Mouse (Mus musculus) layer of hippocampus, adult 18-20 months (tissue): ENCODE results near the gene Cngb1. TPM values are rescaled to one million over a fixed set of nuclear protein-coding genes. Genes with fewer than 3 reads are reported as not detected.

Source experiments
- DNase-seq, 2 experiments: peaks; one replicate each; pipeline ENCODE4 v3.0.0; 2022; ENCODE audit warnings: low spot score in 2 of 2
- total RNA-seq, 2 experiments: library from RNA; stranded (reverse); gene quantifications; 2 replicates each; pipeline ENCODE4 v1.2.3; 2021

Cngb1 gene
- total RNA-seq, 2 experiments from 2014 or later, result 0.76 to 0.79 TPM

DNA sequence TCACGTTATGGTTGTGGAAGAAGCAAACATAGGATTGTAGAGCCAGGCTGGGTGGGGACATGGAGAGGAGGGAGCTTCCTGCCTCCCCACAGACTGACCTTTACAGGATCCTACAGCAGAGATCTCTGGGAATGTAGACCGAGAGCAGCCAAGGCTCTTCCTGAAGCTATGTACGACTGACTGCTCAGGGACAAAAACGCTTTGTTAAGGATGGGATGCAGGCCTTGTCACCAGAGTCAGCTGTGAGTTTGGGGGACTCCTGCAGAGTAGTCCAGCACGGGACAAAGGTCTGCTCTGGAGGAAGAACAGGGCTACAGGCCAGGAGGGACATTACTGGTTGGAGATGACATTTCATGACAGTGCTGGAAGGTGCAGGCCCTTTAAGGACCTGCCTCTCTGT lies 18.3 kb upstream of the Cngb1 start:
- no peak for DNase-seq

DNA sequence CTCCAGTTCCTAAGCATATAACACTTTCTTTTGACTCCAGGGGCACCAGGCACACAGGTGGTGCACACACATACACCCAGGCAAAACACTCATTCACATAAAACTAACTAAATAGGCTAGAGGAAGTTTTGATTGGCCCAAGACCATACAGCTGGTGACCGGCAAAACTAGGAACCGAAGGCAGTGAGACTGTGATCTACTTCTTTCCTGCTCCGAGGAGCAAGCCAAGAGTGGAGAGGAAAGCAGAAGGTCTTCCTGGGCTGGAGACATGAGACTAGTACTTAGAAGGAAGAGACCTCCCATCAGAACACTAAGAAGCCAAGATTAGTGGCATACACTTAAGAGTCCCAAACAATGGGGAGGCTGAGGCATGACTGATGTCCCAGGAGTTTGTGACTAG lies 16.8 kb upstream of the Cngb1 start:
- no peak for DNase-seq

DNA sequence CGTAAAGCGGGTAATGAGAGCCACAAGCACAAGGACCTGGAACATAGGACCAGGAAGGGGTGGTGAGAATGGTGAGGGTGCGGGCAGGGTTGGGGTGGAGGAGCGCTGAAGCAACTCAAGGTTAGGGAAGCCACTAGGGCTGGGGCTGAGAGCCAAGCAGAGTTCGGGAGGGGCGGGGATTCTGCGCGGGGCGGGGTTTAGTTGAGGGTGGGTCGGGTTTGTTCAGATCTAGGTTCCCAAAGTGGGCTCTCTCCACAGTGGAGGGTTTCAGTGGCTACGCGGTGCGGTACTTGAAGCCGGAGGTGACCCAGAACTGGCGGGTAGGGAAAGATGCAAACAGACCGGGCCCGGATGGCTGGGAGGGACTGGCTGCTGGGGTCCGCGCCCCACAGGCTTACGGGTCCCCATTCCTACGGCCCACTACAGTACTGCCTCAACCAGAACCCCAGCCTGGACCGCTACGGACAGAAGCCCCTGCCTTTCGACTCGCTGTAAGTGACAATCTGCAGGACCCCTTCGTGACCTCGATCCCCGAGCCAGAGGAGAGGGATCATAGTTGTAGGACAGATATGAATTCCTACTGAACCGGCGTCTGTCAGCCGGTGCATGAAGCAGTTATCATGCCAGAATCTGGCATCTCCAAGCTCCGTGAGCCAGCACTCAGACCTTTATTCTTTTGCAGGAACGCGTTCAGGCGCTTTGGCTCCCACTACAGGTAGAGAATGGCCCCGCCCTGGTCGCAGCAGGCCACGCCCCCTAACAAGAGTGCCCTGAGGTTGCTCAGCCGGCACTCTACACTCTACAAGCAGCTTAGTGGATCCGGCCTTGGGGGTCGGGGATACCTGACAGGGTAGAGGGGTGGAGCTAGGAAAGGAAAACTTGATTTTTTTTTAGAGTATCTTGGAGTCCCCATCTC lies 14.1 kb upstream of the Cngb1 start:
- DNase-seq, result no peak

DNA sequence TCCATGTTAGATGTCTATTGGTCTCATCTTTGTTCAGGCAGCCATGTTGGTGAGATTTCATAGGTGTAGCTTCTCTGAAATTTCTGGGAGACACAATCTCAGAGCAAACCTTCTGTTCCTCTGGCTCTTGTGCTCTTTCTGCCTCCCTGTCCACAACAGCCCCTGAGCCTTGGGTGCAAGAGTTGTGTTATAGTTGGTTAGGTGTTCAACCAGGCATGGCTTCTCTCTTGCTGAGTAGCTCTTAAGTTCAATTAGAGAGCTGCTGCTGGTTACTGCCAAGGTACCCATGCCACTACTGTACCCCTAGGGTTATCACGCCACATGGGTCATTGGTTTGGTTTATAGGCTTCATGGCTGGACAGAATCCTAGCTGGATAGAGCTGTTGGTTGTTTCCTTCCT lies 9.0 kb upstream of the Cngb1 start:
- DNase-seq, result no peak

DNA sequence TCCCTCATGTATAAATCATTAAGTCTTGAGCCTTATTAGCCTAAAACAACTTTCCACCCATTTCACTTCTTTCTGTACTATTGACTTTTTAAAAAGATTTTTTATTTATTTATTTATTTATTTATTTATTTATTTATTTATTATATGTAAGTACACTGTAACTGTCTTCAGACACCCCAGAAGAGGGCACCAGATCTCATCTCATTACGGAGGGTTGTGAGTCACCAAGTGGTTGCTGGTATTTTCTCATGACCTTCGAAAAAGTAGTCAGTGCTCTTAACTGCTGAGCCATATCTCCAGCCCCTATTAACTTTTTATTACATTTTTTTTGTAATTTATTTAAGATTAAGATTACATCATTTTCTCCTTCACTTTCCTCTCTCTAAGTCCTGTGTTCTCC lies 8.3 kb upstream of the Cngb1 start:
- no peak for DNase-seq

DNA sequence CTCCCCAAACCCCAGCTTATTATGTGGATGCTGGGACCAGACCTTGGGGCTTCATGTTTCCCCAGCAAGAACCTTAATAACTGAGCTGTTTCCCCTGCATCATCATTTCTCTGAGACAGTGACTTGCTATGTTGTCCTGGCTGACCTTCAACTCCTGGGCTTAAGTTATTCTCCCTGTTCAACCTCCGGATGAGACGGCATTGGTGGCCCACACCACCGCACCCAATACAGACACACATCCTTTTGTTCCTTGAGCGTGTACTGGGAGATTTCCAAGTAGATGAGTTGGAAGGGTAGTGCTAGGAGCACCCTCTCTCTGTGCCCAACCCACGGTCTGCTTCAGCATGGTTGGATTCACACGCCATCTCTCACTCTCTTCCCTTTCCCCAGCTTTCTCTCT lies 7.5 kb upstream of the Cngb1 start:
- DNase-seq, result no peak

DNA sequence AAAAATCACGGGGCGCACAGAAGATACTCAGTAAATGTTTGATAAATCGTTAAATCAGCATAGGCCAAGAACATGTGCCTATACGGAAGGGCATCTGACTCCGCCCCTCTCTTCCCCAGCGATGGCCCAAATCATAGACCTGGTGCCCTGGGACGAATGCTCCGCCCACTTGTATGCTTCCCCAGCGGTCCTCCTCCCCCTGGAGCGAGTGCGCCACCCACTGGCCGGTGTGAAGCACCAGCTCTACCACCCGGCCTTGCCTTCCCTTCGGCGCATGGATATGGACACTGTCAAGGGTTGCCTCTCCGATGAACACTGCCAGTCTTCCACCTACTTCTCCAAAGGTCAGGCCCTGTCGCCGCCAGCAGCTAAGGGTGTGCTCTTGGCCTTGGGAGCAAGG lies 6.5 kb upstream of the Cngb1 start:
- no peak for DNase-seq

DNA sequence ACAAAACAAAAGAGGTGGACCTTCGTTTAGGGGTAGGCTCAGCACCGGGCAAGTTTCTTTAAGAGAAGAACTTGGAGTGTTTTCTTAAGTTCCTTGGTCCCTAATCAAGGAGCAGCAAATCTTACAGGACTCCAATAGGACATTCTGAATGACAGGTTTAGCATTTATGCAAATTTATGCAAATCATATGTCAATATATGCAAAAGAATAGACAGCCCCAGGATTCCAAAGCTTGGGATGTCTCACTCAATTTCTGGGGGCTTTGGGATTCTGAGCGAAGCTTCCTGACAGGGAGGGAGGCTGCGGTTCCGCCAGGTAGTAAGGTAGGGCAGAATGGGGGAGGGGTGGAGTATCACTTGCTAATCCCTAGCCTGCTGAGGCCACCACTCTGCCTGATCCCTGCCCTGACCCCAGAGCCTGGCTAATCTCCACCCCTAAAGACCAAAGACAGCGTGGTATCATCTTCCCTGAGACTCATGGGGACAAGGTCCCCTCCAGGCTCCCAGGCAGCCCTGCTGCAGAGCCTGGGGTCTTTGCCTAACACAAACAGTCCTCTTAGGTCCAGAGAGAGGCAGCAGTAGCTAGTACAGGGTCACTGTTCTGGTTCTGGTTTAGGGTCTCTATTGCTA lies 4.1 kb upstream of the Cngb1 start, which contains the start of gene Tepp:
TSS of gene Tepp (plus strand) at position 225 of the 629 bp plus-strand sequence.
- no peak for DNase-seq

DNA sequence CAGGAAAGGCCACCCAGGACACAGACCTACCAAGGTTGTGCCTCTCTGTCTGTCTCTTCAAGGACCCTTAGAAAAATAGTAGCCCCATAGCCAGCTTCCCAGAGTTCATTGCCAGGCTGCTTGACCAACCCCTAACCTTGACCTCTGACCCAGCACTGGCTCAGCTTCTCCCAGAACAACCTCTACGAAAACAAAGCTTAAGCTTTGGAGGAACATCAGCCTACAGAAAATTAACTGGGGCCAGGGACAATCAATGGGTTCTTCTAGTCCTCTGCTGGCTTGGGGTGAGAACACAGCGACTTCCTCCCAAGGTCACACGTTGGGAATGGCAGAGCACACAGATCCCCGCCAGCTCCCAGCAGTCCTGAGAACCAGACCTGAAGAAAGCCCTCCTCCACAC lies 859 bp downstream of the Cngb1 start:
- DNase-seq, result no peak

DNA sequence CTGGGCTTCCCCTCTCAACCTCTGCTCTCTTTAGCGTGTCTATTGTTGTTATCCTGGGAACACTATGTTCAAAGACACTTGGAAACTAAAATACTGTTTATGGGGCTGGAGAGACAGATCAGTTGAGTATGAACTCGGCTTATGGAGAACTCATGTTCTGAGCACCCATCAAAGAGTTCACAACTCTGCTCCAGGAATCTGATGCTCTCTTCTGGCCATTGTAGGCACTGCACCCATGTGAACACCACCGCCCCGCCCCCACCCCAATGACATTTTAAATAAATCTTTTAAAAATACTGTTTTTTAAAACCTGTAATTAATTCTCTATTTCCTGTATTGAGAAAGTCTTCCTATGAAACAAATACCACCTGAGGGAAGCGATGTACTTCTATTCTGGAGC lies 4.0 kb downstream of the Cngb1 start:
- DNase-seq, result peak in 1 of 2 experiments; percentile 24

DNA sequence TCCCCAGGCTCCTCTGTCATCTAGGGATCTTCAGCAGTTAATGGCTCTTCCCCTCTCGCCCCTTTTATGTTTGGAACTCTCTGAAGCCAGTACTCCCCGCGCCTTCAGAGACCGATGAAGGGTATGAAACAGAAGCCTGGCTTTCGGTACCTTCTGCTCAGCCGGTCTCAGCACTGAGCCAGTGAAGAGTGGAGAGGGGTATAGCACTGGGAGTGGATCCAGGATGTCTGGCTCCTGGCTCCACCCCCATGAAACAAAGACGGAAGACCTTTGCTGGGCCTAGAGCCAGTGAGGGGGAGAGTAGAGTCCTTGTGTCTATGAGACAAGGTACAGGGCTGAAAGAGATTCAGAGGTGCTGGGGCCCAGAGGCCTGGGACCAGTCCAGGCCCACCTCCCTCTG lies 12.5 kb downstream of the Cngb1 start:
- DNase-seq, result no peak

DNA sequence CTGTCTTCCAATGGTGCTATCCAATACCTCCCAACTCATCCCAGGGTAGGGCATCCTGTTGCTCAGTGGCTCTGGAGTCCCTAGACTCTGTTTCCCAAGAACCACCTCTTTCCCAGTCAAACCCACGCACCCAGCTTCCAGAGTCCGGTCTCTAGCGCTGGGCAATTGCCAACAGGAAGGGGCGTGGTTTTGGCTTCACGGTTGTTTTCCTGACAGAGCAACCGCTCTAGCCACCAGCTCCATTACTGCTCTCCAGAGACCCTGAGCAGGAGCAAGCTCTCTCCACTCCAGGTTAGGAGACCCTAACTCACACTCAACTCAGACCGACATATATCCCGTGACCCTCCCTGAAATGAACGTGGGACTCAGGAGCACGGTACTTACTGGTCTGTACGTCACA lies 13.2 kb downstream of the Cngb1 start:
- peak; percentile 8 to 39 for DNase-seq

DNA sequence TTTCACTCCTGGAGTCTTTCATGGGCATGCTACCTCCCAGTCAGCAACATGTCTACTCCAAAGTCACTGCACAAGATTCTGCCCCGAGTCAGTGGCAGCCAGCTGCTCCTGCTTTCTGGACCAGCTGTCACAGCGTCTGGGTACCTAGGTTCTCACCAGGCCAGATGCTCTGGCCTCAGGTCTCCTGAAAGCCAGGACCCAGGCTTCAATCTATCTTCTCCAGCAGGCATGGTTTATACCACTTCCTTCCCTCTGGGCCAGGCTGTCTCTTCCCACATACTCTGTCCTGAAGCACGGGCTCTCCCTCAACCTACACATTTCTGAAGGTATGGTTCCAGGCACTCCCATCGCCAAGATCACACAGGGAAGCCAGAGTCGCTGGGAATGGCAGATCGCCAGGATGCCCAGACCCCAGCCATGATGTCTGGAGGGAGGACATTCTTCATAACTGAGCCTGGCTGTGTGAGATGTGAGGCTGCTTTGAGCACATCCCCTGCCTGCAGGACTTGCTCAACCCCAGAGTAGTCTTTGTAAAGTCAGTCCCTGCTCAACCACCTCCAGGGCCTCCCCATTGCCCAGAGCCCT lies 17.2 kb downstream of the Cngb1 start:
- no peak for DNase-seq

DNA sequence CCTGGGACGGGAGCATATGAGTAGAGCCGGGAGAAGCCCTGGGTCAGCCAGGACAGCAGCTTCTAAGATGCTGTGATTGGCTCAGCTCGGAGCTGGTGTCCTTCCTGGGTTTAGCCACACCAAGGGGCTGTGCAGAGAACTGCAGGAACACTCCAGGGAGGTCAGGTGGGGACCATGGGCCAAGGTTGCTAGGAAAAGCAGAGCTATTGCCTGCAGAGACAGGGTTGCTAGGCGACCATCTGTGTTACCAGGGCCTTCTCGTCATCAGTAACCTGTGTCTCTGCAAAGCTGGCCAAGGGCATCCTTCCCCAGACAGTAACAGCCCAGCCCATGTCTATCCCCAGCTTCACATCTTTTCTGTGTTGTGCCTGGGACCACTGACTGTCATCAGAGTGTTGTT lies 24.9 kb downstream of the Cngb1 start:
- DNase-seq, result peak in 1 of 2 experiments; percentile 42

DNA sequence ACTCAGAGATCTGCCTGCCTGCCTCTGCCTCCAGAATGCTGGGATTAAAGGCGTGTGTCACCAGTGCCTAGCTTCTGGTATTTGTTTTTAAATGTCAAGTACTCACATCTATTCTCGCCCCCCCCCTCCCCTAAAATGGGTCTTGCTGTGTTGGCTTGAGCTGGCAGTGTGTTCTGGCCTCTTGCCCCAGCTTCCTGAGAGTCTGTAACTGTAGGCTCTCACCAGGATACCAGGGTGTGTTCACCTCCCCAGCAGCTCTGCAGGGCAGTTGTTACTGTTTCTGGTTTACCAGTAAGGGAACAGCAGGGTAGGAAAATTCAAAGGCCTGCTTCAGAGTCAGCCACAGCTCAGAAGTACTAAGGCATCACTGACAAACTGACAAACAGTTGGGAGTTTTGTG lies 33.5 kb downstream of the Cngb1 start:
- no peak for DNase-seq

DNA sequence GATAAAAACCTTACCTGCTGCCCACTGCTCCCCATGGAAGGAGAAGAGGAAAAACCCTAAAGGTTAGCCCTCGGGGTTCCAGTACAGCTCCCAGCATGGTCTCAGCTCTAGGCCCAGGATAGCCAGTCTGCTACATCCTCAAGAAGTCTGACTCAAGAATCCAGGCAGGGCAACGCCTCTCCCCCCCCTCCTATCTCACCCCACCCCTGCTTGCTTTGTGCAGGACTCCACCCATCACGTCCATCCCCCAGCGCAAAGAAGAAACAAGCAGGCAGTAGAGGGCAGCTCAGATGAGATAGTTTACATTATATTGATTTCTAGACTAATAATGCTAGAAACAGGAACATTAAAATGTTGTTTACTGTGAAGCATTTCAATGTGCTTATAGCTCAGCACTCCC lies 34.5 kb downstream of the Cngb1 start:
- DNase-seq, result no peak

DNA sequence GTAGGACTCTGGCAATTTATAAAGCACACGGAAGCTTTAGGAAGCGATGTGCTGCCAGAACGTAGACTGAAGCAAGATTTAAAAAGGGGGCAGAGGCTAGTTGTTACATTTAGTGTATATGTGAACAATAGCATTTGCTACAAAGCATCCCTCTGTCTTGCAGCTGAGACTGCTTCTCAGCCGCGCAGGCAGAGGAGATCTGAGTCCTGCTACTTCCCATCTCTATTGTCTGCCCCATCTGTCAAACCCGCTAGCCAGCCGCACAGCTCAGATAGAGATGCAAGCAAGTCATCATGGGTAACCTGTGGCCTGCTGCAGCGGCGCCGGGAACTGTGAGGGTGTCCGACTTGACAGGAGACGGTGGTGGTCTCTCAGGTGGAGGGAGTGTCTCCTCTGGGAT lies 35.9 kb downstream of the Cngb1 start:
- no peak for DNase-seq

DNA sequence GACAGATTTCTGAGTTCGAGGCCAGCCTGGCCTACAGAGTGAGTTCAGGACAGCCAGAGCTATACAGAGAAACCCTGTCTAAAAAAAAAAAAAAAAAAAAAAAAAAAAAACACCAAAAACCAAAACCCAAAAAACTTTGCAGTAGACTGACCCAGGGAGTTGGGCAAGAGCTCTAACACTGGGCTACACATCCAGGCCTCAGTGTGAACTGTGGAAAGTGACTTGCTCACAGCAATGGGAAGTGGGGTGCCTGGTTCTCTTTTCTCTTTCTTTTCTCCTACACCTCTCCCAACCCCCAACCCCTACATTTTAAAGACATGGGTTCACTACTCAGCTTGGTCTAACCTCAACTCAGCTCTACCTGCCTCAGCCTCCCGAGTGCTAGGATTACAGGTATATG lies 44.2 kb downstream of the Cngb1 start:
- DNase-seq, result no peak

DNA sequence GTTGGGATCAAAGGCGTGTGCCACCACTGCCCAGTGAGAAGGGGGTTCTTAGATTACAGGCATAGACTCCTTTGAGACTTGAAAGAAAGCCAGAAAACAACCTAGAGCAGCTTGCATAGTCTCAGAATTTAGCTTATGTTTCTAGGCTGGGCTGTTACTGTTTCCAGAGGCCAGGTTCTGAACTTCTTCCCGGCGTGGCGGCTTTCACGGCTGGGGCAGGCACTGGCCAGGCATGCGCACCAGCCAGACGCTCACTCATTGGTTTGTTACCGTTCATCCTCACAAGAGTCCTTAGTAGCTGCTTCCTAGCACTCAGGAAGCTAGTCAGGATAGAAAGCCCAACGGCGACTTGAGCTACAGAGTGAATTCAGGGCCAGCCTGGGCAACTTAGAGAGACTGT lies 50.8 kb downstream of the Cngb1 start:
- DNase-seq, result no peak

DNA sequence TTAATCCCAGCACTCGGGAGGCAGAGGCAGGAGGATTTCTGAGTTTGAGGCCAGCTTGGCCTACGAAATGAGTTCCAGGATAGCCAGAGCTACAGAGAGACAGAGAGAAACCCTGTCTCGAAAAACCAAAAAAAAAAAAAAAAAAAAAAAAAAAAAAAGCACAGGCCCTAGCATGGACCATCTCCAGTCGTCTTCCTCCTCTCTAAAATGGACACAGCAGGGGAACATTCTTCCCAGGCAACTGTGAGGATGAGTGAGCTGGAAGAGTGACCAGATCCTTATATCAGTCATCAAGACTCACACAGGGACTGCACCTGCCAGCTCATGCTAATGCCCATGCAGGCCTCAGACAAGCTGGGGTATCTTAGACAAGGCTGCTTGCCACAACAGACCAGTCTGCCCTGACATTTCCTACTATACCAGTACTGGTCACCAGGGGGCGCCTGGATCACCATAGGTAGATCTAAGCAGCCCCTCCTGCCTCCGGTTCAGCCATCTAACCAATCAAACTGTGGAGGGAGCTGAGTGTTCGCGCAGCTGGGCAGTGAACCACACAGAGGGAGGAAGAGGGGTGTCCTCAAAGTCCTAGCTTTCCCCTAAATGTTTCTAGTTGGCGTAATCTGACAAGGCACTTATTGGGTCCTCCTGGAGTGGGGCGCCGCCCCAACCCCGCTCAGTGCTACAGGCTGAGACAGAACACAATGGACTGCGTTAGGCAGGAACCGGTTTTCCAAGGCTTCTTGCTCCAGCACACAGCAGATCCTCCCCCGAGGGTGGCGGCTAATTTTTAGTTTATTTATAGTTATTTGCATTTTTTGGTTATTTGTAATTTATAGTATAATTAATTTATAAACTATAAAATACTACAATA lies 51.6 kb downstream of the Cngb1 start:
- DNase-seq, result peak; percentile 91 to 99

DNA sequence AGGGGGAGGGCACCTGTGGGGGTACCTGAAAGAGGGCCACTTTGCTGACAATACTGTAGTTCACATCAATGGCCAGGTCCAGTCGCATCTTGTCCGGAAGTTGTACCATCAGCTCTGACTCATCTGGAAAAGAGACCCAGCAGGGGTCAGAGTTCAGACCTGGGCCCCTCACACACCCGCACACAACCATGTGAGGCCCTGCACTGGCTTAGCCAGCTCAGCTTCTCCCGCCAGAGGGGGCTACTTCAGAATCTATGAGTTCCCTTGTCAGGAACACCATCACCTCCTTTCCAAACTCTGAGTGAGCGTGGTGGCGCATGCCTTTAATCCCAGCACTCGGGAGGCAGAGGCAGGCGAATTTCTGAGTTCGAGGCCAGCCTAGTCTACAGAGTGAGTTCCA lies 54.3 kb downstream of the Cngb1 start:
- no peak for DNase-seq
